Mouse (Mus musculus) bone marrow, adult 2 months (tissue): ENCODE measurements around the gene Rb1.

Experiments used
- CTCF ChIP-seq: fragments of 200-500 bp; IDR thresholded peaks from 2 replicates; pipeline ENCODE4 v1.5.1; 2011; ENCODE audit warnings: low read length, control low read depth; ENCODE audit not compliant: control insufficient read depth, insufficient read depth
- POLR2A ChIP-seq: fragments of 200-500 bp; IDR thresholded peaks from 2 replicates; pipeline ENCODE4 v1.6.1; 2011; ENCODE audit warnings: low read depth, mild to moderate bottlenecking, control low read depth, low read length, borderline replicate concordance; ENCODE audit not compliant: control insufficient read depth

GRCm38 (mm10) chr14:73186875-73187274 lies 138.7 kb downstream of the Rb1 start:
- TF ChIP-seq CTCF: no peak
- no peak for TF ChIP-seq POLR2A
